Mouse (Mus musculus) MEL (cell line): ENCODE results near the gene Ddb1. TPM values are rescaled to one million over a fixed set of nuclear protein-coding genes. Genes with fewer than 3 reads are reported as not detected.

Experiments used
- DNase-seq: peaks from one replicate; pipeline ENCODE4 v3.0.0; 2011; ENCODE audit warnings: low read depth, low spot score
- H3K27ac ChIP-seq: 2 replicates; pipeline ENCODE4 v1.5.1; 2012; ENCODE audit warnings: low read depth, mild to moderate bottlenecking, control low read depth, low read length, moderate library complexity; ENCODE audit not compliant: control insufficient read depth
- H3K27me3 ChIP-seq, 2 experiments: fragments of 150-350 bp in 1 of 2; sonication (generic) in 1 of 2; 2 replicates each; pipeline ENCODE4 v1.6.1; 2012; ENCODE audit warnings: low read length in 2 of 2, mild to moderate bottlenecking in 2 of 2, improper control_type of control experiment in 1 of 2, moderate library complexity in 1 of 2; ENCODE audit not compliant: insufficient read depth in 2 of 2, control insufficient read depth in 1 of 2
- H3K36me3 ChIP-seq, 2 experiments: 2 replicates each; pipeline ENCODE4 v1.6.1; 2012 to 2014; ENCODE audit warnings: low read length in 2 of 2, improper control_type of control experiment in 1 of 2, inconsistent platforms in 1 of 2, mild to moderate bottlenecking in 1 of 2; ENCODE audit not compliant: insufficient read depth in 2 of 2, control insufficient read depth in 1 of 2
- H3K4me1 ChIP-seq, 2 experiments: fragments of 150-350 bp in 1 of 2; sonication (generic) in 1 of 2; 2 replicates each; pipeline ENCODE4 v1.6.1; 2012; ENCODE audit warnings: low read length in 2 of 2, improper control_type of control experiment in 1 of 2, mild to moderate bottlenecking in 1 of 2; ENCODE audit not compliant: insufficient read depth in 2 of 2, control insufficient read depth in 1 of 2
- H3K4me3 ChIP-seq, 2 experiments: fragments of 150-350 bp in 1 of 2; sonication (generic) in 1 of 2; 2 replicates each; pipeline ENCODE4 v1.5.1; 2012; ENCODE audit warnings: low read depth in 2 of 2, low read length in 2 of 2, mild to moderate bottlenecking in 2 of 2, moderate library complexity in 2 of 2, control low read depth in 1 of 2, improper control_type of control experiment in 1 of 2; ENCODE audit not compliant: control insufficient read depth in 1 of 2, insufficient read depth in 1 of 2
- H3K79me2 ChIP-seq: 2 replicates; pipeline ENCODE4 v1.6.1; 2012; ENCODE audit warnings: mild to moderate bottlenecking, low read length, moderate library complexity; ENCODE audit not compliant: control insufficient read depth, poor library complexity, insufficient read depth
- H3K9ac ChIP-seq: 2 replicates; pipeline ENCODE4 v1.6.1; 2012; ENCODE audit warnings: low read depth, mild to moderate bottlenecking, control low read depth, low read length, moderate library complexity; ENCODE audit not compliant: control insufficient read depth, poor library complexity, severe bottlenecking
- H3K9me3 ChIP-seq: fragments of 150-350 bp; sonication (generic); replicated peaks from 2 replicates; pipeline ENCODE4 v1.6.1; 2012; ENCODE audit warnings: mild to moderate bottlenecking, low read length, improper control_type of control experiment, moderate library complexity; ENCODE audit not compliant: insufficient read depth
- CHD1 ChIP-seq: IDR thresholded peaks from 2 replicates; pipeline ENCODE4 v1.6.1; 2012; ENCODE audit warnings: low read depth, mild to moderate bottlenecking, inconsistent platforms, low read length, improper control_type of control experiment
- CHD2 ChIP-seq: IDR thresholded peaks from 2 replicates; pipeline ENCODE4 v1.6.1; 2011; ENCODE audit warnings: low read length, improper control_type of control experiment
- E2F4 ChIP-seq: IDR thresholded peaks from 2 replicates; pipeline ENCODE4 v1.6.1; 2011; ENCODE audit warnings: low read depth, low read length, improper control_type of control experiment, borderline replicate concordance
- EP300 ChIP-seq, 2 experiments: IDR thresholded peaks; 2 replicates each; pipeline ENCODE4 v1.6.1; 2011; ENCODE audit warnings: improper control_type of control experiment in 2 of 2, low read length in 2 of 2, low read depth in 1 of 2, mild to moderate bottlenecking in 1 of 2
- GATA1 ChIP-seq: IDR thresholded peaks from 2 replicates; pipeline ENCODE4 v1.6.1; 2011; ENCODE audit warnings: low read depth, low read length, improper control_type of control experiment
- MAX ChIP-seq: IDR thresholded peaks from 2 replicates; pipeline ENCODE4 v1.6.1; 2011; ENCODE audit warnings: low read length, improper control_type of control experiment
- MXI1 ChIP-seq: IDR thresholded peaks from 2 replicates; pipeline ENCODE4 v1.6.1; 2011; ENCODE audit warnings: mild to moderate bottlenecking, low read depth, low read length, improper control_type of control experiment
- MYC ChIP-seq: IDR thresholded peaks from 2 replicates; pipeline ENCODE4 v1.6.1; 2011; ENCODE audit warnings: low read depth, mild to moderate bottlenecking, low read length, improper control_type of control experiment, moderate library complexity
- NELFE ChIP-seq: IDR thresholded peaks from 2 replicates; pipeline ENCODE4 v1.6.1; 2011; ENCODE audit warnings: low read depth, low read length, improper control_type of control experiment
- NRF1 ChIP-seq: IDR thresholded peaks from 2 replicates; pipeline ENCODE4 v1.6.1; 2014; ENCODE audit warnings: low read depth, mild to moderate bottlenecking, inconsistent platforms, low read length, improper control_type of control experiment, moderate library complexity; ENCODE audit not compliant: poor library complexity, insufficient read depth, severe bottlenecking
- RCOR1 ChIP-seq: IDR thresholded peaks from 2 replicates; pipeline ENCODE4 v1.6.1; 2012; ENCODE audit warnings: low read depth, mild to moderate bottlenecking, inconsistent platforms, low read length, improper control_type of control experiment
- SIN3A ChIP-seq: IDR thresholded peaks from 2 replicates; pipeline ENCODE4 v1.6.1; 2012; ENCODE audit warnings: low read length, improper control_type of control experiment, inconsistent platforms
- SMC3 ChIP-seq: IDR thresholded peaks from 2 replicates; pipeline ENCODE4 v1.6.1; 2011; ENCODE audit warnings: low read depth, low read length, improper control_type of control experiment
- TAL1 ChIP-seq: IDR thresholded peaks from 2 replicates; pipeline ENCODE4 v1.6.1; 2012; ENCODE audit warnings: mild to moderate bottlenecking, inconsistent platforms, low read length, moderate library complexity, mixed read lengths
- TBP ChIP-seq: IDR thresholded peaks from 2 replicates; pipeline ENCODE4 v1.8.0; 2011; ENCODE audit warnings: low read depth, low read length, improper control_type of control experiment
- TCF12 ChIP-seq: IDR thresholded peaks from 2 replicates; pipeline ENCODE4 v1.6.1; 2014; ENCODE audit warnings: low read depth, mild to moderate bottlenecking, inconsistent platforms, low read length, improper control_type of control experiment, moderate library complexity
- USF1 ChIP-seq: IDR thresholded peaks from 2 replicates; pipeline ENCODE4 v1.6.1; 2014; ENCODE audit warnings: low read depth, mild to moderate bottlenecking, inconsistent platforms, low read length, improper control_type of control experiment, moderate library complexity
- ZKSCAN1 ChIP-seq: IDR thresholded peaks from 2 replicates; pipeline ENCODE4 v1.6.1; 2012; ENCODE audit warnings: low read depth, mild to moderate bottlenecking, inconsistent platforms, low read length, improper control_type of control experiment, moderate library complexity
- polyA plus RNA-seq, 2 experiments: library from polyadenylated mRNA; stranded (reverse) in 1 of 2; unstranded in 1 of 2; fragments of >175 nt in 1 of 2; fragments of >200 nt in 1 of 2; gene quantifications; 2 replicates each; pipeline versions ENCODE4 v1.2.1 to v1.2.4; 2012; ENCODE audit warnings: low replicate concordance in 2 of 2, low read depth in 1 of 2; ENCODE audit not compliant: insufficient read length in 2 of 2, insufficient read depth in 1 of 2, missing spikeins in 1 of 2
- total RNA-seq: library from RNA; depleted of rRNA; stranded (reverse); fragments of 300-350 nt; gene quantifications from 2 replicates; pipeline ENCODE4 v1.2.3, GENCODE M21; 2012

Gene Ddb1
- total and polyA plus RNA-seq, 3 experiments = 116 to 459 (median 365) TPM

GRCm38 (mm10) chr19:10603660-10604523 lies 1.2 kb upstream of the Ddb1 start (continued):
- TF ChIP-seq NELFE = peak; percentile 12; the same call in 1 of the 2 replicates
- no peak for TF ChIP-seq NRF1
- TF ChIP-seq TCF12 = peak; percentile 39; the same call in 1 of the 2 replicates
- TF ChIP-seq TBP = peak; percentile 53; the same call in 1 of the 2 replicates
- TF ChIP-seq USF1 = no peak

- Histone ChIP-seq H3K27ac (peak overlapping the region; percentile 84), H3K36me3 (peaks cover 17 to 22% of the 10 kb centered on the region in 2 experiments)
Observed at GRCm38 (mm10) chr19:10604534-10604933, 593 bp upstream of the Ddb1 start.

DNA sequence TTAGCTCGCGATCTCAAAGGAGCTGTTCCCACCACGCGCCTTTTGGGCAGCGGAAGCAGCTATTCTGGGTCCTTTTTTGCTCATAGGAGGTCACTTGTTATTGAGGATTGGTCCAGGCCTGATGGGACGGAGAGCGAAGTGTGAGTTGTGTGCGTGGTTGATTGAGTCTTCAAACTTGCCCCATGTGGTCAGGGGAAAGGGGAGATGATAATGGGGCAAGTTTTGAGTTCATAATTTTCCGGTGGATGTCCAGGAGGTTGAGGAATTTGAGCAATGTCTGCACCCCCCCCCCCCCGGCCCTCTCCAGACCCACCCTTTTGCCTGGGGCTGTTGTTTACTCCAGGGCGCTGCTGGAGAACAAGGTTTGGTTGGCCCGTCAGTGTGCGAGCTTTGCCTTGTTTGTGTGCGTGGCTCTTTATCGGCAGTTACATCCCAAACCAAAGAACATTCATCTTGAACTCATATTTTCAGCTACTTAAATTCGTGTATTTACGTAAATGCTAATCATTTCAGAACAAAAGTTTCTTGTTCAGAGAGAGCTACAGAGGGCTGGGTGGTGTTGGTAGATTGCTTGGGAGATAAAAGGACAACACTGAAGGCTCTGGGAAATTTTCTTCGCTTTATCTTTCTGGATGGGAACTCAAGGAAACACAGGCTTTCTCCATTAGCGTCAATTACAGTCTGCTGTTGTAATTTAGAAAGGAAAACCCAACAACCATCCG lies 935 bp downstream of the Ddb1 start:
- peak overlapping the region; percentile 84 for H3K27ac ChIP-seq
- peaks cover 8 to 19% of the 10 kb centered on the region in 2 experiments for H3K4me1 ChIP-seq
- TF ChIP-seq CHD1 (0 out of 2 replicates have a peak, but pooled peaks have one; percentile 43), MXI1 (peak; percentile 33), TAL1 (no peak), CHD2 (no peak), SIN3A (peak; percentile 56), ZKSCAN1 (no peak), RCOR1 (no peak), MAX (peak; percentile 11; the same call in 1 of the 2 replicates), GATA1 (peak; percentile 80), EP300 (IDR thresholded peaks at IDR 0.05; ENCODE audit: low read depth in 1 of 2, low read length in 2 of 2) (peak in 1 of 2 experiments; percentile 3; a peak in 1 of 4 replicates), SMC3 (no peak), E2F4 (no peak)
- peaks cover 33% of the 10 kb centered on the region for H3K79me2 ChIP-seq
- no peaks in the 10 kb centered on the region for H3K27me3 ChIP-seq
- H3K4me3 ChIP-seq = peak overlapping the region; percentile 72 to 94
- H3K9me3 ChIP-seq = no peaks in the 10 kb centered on the region
- peak overlapping the region; percentile 97 for H3K9ac ChIP-seq
- peak; percentile 58 for DNase-seq
- H3K36me3 ChIP-seq = peaks cover 22 to 29% of the 10 kb centered on the region in 2 experiments

More at GRCm38 (mm10) chr19:10604534-10604933, 593 bp upstream of the Ddb1 start:
- Histone ChIP-seq H3K4me3 (peak overlapping the region; percentile 70), H3K27me3 (no peaks in the 10 kb centered on the region), H3K9ac (peak overlapping the region; percentile 85), H3K79me2 (peaks cover 33% of the 10 kb centered on the region), H3K4me1 (peaks cover 8 to 19% of the 10 kb centered on the region in 2 experiments), H3K9me3 (no peaks in the 10 kb centered on the region)
- TF ChIP-seq MXI1 (0 out of 2 replicates have a peak, but pooled peaks have one; percentile 16), CHD1 (0 out of 2 replicates have a peak, but pooled peaks have one; percentile 78), MYC (no peak; the same call in 1 of the 2 replicates), SIN3A (peak; percentile 9; the same call in 1 of the 2 replicates)
- peak; percentile 62 for DNase-seq
